Mouse (Mus musculus): ENCODE data around the gene Dr1. TPM values are rescaled to one million over a fixed set of nuclear protein-coding genes. Genes with fewer than 3 reads are reported as not detected.
A peak's percentile ranks its signal among the peaks of the same experiment; 100 is the strongest.

Dr1 gene
- total and polyA plus RNA-seq, 2 experiments from 2014 or later: 21.8 to 24.4 TPM

DNA sequence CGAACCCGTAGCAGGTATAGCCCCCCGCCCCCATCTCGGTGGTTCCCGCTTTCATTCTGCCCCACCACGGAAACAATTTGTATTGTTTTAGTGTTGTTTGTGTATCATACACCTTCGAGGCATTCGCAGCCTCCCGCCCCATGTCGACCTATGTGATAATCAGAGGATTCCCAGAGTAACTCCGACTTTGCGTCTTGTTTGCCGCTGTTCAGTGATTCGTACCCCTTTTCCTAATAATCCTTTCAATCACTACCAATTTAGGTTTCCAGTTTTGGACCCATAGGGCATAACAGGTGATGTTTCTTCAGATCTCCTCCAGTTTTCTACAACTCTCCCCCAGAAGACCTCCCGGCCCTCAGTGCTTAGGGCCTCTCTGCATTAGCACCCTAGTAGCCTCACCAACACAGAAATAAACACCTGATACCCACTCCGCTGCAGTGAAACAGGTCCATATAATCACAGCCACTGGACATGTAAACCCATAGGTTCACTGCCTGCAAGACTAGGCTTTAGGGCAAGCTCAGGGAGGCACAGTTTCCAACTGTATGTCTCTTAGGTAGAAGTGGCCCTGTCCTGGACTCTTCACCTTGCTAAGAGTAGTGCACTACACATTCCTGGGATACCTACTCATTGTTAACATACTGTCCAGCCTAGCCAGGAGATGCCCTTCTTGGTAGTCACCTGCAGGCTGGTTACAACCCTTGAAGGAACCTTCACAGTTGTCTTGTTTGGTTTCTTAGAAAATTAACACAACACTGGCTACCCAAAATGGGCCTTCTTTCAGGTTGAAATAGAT lies 44.6 kb downstream of the Dr1 start:
- Histone ChIP-seq H3K36me3 (replicated peaks; ENCODE audit: control insufficient read depth, insufficient read depth, low read length) (peaks cover 6% of the 10 kb centered on the region; the same call in 1 of the 2 replicates), H3K4me1 (ENCODE audit: control insufficient read depth, insufficient read depth) (peaks cover 6% of the 10 kb centered on the region), H3K9ac (replicated peaks; ENCODE audit: low read depth, low read length) (peak overlapping the region; percentile 92), H3K27ac (ENCODE audit: low read depth) (peak overlapping the region; percentile 81), H3K9me3 (replicated peaks; ENCODE audit: control insufficient read depth, low read length) (no peaks in the 10 kb centered on the region), H3K27me3 (ENCODE audit: control insufficient read depth, insufficient read depth, low read length) (no peaks in the 10 kb centered on the region), H3K4me3 (ENCODE audit: low read depth, low read length) (peak overlapping the region; percentile 95), H3K4me2 (ENCODE audit: low read depth, low read length) (peak overlapping the region; percentile 95)
- no peak for TF ChIP-seq EP300 (IDR thresholded peaks at IDR 0.05; ENCODE audit: low read depth)
- TF ChIP-seq CTCF (IDR thresholded peaks at IDR 0.05; ENCODE audit: low read depth): no peak
- WGBS: 4% methylated on average over 16 of the region's 16 CpGs
- no peak for DNase-seq (ENCODE audit: low spot score)
- ATAC-seq (ENCODE audit: insufficient read depth, low read depth): no peak

Other genes with a start within 250 kb of the Dr1 start
- gene Mtf2, start 203.2 kb upstream of the Dr1 start, total RNA-seq (2014; rRNA removed; ENCODE audit: low replicate concordance): 20.2 and 33.3 TPM in 2 replicates
- 34.4 and 38.1 TPM in 2 replicates for gene Mtf2, start 203.2 kb upstream of the Dr1 start, polyA plus RNA-seq (2015; fragmentation: Nextera tagmentation; extraction: Ambion mirVana)
- 30.1 and 40.4 TPM in 2 replicates for gene Tmed5, start 136.3 kb upstream of the Dr1 start, total RNA-seq (2014; rRNA removed; ENCODE audit: low replicate concordance)
- 23.2 and 25.8 TPM in 2 replicates for gene Tmed5, start 136.3 kb upstream of the Dr1 start, polyA plus RNA-seq (2015; fragmentation: Nextera tagmentation; extraction: Ambion mirVana)
- 1.5 and 10.9 TPM in 2 replicates for gene Ccdc18, start 136.0 kb upstream of the Dr1 start, total RNA-seq (2014; rRNA removed; ENCODE audit: low replicate concordance)
- 1.4 and 1.7 TPM in 2 replicates for gene Ccdc18, start 136.0 kb upstream of the Dr1 start, polyA plus RNA-seq (2015; fragmentation: Nextera tagmentation; extraction: Ambion mirVana)
- gene Pigg, start 43.7 kb downstream of the Dr1 start, total RNA-seq (2014; rRNA removed; ENCODE audit: low replicate concordance): 6.5 and 8.8 TPM in 2 replicates
- gene Pigg, start 43.7 kb downstream of the Dr1 start, polyA plus RNA-seq (2015; fragmentation: Nextera tagmentation; extraction: Ambion mirVana): 4.4 and 4.6 TPM in 2 replicates
- not detected in 2 replicates for gene Gm42517, start 99.0 kb downstream of the Dr1 start, total RNA-seq (2014; rRNA removed; ENCODE audit: low replicate concordance)
- not detected in 2 replicates for gene Gm42517, start 99.0 kb downstream of the Dr1 start, polyA plus RNA-seq (2015; fragmentation: Nextera tagmentation; extraction: Ambion mirVana)
- gene Pde6b, start 119.5 kb downstream of the Dr1 start, total RNA-seq (2014; rRNA removed; ENCODE audit: low replicate concordance): not detected in 2 replicates
- gene Pde6b, start 119.5 kb downstream of the Dr1 start, polyA plus RNA-seq (2015; fragmentation: Nextera tagmentation; extraction: Ambion mirVana): 0.15 TPM in 1 of 2 replicates, not detected in the other
- gene Atp5k, start 165.6 kb downstream of the Dr1 start, total RNA-seq (2014; rRNA removed; ENCODE audit: low replicate concordance): 139 and 316 TPM in 2 replicates
- 1,908 and 1,920 TPM in 2 replicates for gene Atp5k, start 165.6 kb downstream of the Dr1 start, polyA plus RNA-seq (2015; fragmentation: Nextera tagmentation; extraction: Ambion mirVana)
- gene Mfsd7a, start 180.0 kb downstream of the Dr1 start, total RNA-seq (2014; rRNA removed; ENCODE audit: low replicate concordance): 0.19 and 1.2 TPM in 2 replicates
- gene Mfsd7a, start 180.0 kb downstream of the Dr1 start, polyA plus RNA-seq (2015; fragmentation: Nextera tagmentation; extraction: Ambion mirVana): 0.20 and 0.29 TPM in 2 replicates
- 18.7 and 31.7 TPM in 2 replicates for gene Pcgf3, start 192.3 kb downstream of the Dr1 start, total RNA-seq (2014; rRNA removed; ENCODE audit: low replicate concordance)
- gene Pcgf3, start 192.3 kb downstream of the Dr1 start, polyA plus RNA-seq (2015; fragmentation: Nextera tagmentation; extraction: Ambion mirVana): 11.0 and 13.9 TPM in 2 replicates

All from heart, postnatal 0 days (tissue).